Mouse (Mus musculus) retina, adult 2 months (tissue): ENCODE measurements at regions not wholly inside any gene's neighbourhood (a gene's known extent, or its start where the extent isn't known, plus 50 kb on each side); places are given as distances from the start of the nearest gene placed in this dataset.
"Not testable (repeated sequence)": the region's sequence is repeated elsewhere in the genome, so short reads cannot be mapped to it uniquely, and the experiment has no call there.

Source experiments
- DNase-seq: peaks from one replicate; pipeline ENCODE4 v3.0.0-alpha.2; 2012; ENCODE audit warnings: low read depth, low spot score

- DNase-seq: peak; percentile 23
Measured at GRCm38 (mm10) chr8:24386462-24386861, 339.2 kb downstream of the Adam3 start.

GRCm38 (mm10) chr8:24383963-24384435 is 341.7 kb downstream of the Adam3 start:
- no peak for DNase-seq

GRCm38 (mm10) chr8:24383130-24383962 is 342.3 kb downstream of the Adam3 start:
- no peak for DNase-seq

GRCm38 (mm10) chr8:24381666-24382253 is 343.9 kb downstream of the Adam3 start:
- no peak for DNase-seq

- DNase-seq: no peak
Measured at GRCm38 (mm10) chr8:24378070-24378469, 347.6 kb downstream of the Adam3 start.

- DNase-seq: not testable (repeated sequence)
Measured at GRCm38 (mm10) chr8:24376846-24377245, 348.8 kb downstream of the Adam3 start.

GRCm38 (mm10) chr8:24374503-24374902 is 351.1 kb downstream of the Adam3 start:
- DNase-seq: no peak

GRCm38 (mm10) chr8:24372068-24372467 is 353.6 kb downstream of the Adam3 start:
- no peak for DNase-seq

- no peak for DNase-seq
Measured at GRCm38 (mm10) chr8:24366000-24366399, 359.7 kb downstream of the Adam3 start.

GRCm38 (mm10) chr8:24364685-24365084 is 361.0 kb downstream of the Adam3 start:
- no peak for DNase-seq

GRCm38 (mm10) chr8:24359022-24359600 is 366.5 kb downstream of the Adam3 start:
- DNase-seq: no peak

- DNase-seq: no peak
Measured at GRCm38 (mm10) chr8:24355146-24355545, 370.5 kb downstream of the Adam3 start.

GRCm38 (mm10) chr8:24353842-24354241 is 371.8 kb downstream of the Adam3 start:
- DNase-seq: no peak

- DNase-seq: no peak
Measured at GRCm38 (mm10) chr8:24352322-24352721, 373.3 kb downstream of the Adam3 start.

- DNase-seq: no peak
Measured at GRCm38 (mm10) chr8:24351760-24352159, 373.9 kb downstream of the Adam3 start.

GRCm38 (mm10) chr8:24346390-24347113 is 379.1 kb downstream of the Adam3 start:
- no peak for DNase-seq

- DNase-seq: no peak
Measured at GRCm38 (mm10) chr8:24338694-24339093, 387.0 kb downstream of the Adam3 start.

- no peak for DNase-seq
Measured at GRCm38 (mm10) chr8:24337635-24338034, 388.0 kb downstream of the Adam3 start.

GRCm38 (mm10) chr8:24335709-24336108 is 389.9 kb downstream of the Adam3 start:
- no peak for DNase-seq

GRCm38 (mm10) chr8:24333705-24334104 is 391.9 kb downstream of the Adam3 start:
- no peak for DNase-seq

- DNase-seq: no peak
Measured at GRCm38 (mm10) chr8:24310893-24311292, 414.8 kb downstream of the Adam3 start.

GRCm38 (mm10) chr8:24294565-24294964 is 431.1 kb downstream of the Adam3 start:
- DNase-seq: no peak
